Mouse (Mus musculus) C2C12 (cell line): ENCODE measurements around the gene Olfr215. TPM values are rescaled to one million over a fixed set of nuclear protein-coding genes. Genes with fewer than 3 reads are reported as not detected.
"Not testable (repeated sequence)": the region's sequence is repeated elsewhere in the genome, so short reads cannot be mapped to it uniquely, and the experiment has no call there.

Experiments used
- H3K27me3 ChIP-seq: one replicate; pipeline ENCODE4 v1.6.1; 2011; ENCODE audit not compliant: control insufficient read depth, insufficient read depth, insufficient read length
- H3K36me3 ChIP-seq: one replicate; pipeline ENCODE4 v1.6.1; 2011; ENCODE audit not compliant: control insufficient read depth, insufficient read depth
- H3K4me3 ChIP-seq: one replicate; pipeline ENCODE4 v1.5.1; 2011; ENCODE audit warnings: mild to moderate bottlenecking, control low read depth; ENCODE audit not compliant: poor library complexity, insufficient read depth, severe bottlenecking
- H3K79me2 ChIP-seq: one replicate; pipeline ENCODE4 v1.6.1; 2011; ENCODE audit not compliant: control insufficient read depth, insufficient read depth
- H3K79me3 ChIP-seq: one replicate; pipeline ENCODE4 v1.6.1; 2011; ENCODE audit warnings: low read depth, control low read depth
- H3ac ChIP-seq: one replicate; pipeline ENCODE3; 2011; ENCODE audit warnings: low read depth; ENCODE audit not compliant: control insufficient read depth, insufficient read length
- CEBPB ChIP-seq: IDR thresholded peaks from one replicate; pipeline ENCODE4 v1.6.1; 2011; ENCODE audit warnings: low read depth, mild to moderate bottlenecking, control low read depth, moderate library complexity
- CTCF ChIP-seq: IDR thresholded peaks from one replicate; pipeline ENCODE4 v1.5.1; 2011; ENCODE audit not compliant: control insufficient read depth, insufficient read depth, insufficient read length
- FOSL1 ChIP-seq: IDR thresholded peaks from one replicate; pipeline ENCODE4 v1.8.0; 2011; ENCODE audit warnings: mild to moderate bottlenecking, low read length; ENCODE audit not compliant: poor library complexity, insufficient read depth, severe bottlenecking
- MAX ChIP-seq: IDR thresholded peaks from one replicate; pipeline ENCODE4 v1.6.1; 2011; ENCODE audit warnings: mild to moderate bottlenecking, control low read depth
- MYOD1 ChIP-seq: IDR thresholded peaks from one replicate; pipeline ENCODE4 v1.6.1; 2011; ENCODE audit warnings: low read depth; ENCODE audit not compliant: control insufficient read depth, insufficient read length
- MYOG ChIP-seq: IDR thresholded peaks from one replicate; pipeline ENCODE4 v1.6.1; 2011; ENCODE audit not compliant: control insufficient read depth, insufficient read length; ENCODE audit errors: extremely low read depth
- USF1 ChIP-seq: IDR thresholded peaks from one replicate; pipeline ENCODE4 v1.6.1; 2011; ENCODE audit warnings: low read depth, mild to moderate bottlenecking, control low read depth, moderate library complexity
- long read RNA-seq, 2 experiments: library from polyadenylated mRNA; unstranded; transcript quantifications; one replicate each; pipeline ENCODE4 v2.0.0; 2019 to 2020
- polyA plus RNA-seq: library from polyadenylated mRNA; unstranded; fragments of >200 nt; fragmentation: generic; extraction: Trizol; gene quantifications from one replicate; pipeline ENCODE4 v1.2.1, GENCODE M21; 2012; ENCODE audit warnings: missing spikeins

Olfr215 gene
- 0.01 TPM for polyA plus RNA-seq
- long read RNA-seq, experiment 1 = 0 reads
- long read RNA-seq, experiment 2 = 0 reads

- TF ChIP-seq CEBPB = no peak
- TF ChIP-seq MYOD1 = no peak
- TF ChIP-seq FOSL1 = no peak
- no peak for TF ChIP-seq CTCF
- no peak for TF ChIP-seq MYOG
- TF ChIP-seq MAX = no peak
- TF ChIP-seq USF1 = no peak
- no peak within 1 kb of the TSS for H3ac ChIP-seq
- no peaks in the 10 kb centered on the region for H3K36me3 ChIP-seq
- H3K4me3 ChIP-seq = no peak within 1 kb of the TSS
- no peaks in the 10 kb centered on the region for H3K79me2 ChIP-seq
- no peaks in the 10 kb centered on the region for H3K79me3 ChIP-seq
- H3K27me3 ChIP-seq = peaks cover 12% of the 10 kb centered on the region
Observed at GRCm38 (mm10) chr6:116584095-116584494, at the start of gene Olfr215. Gene Olfr215 (minus strand): TSS chr6:116584195.

- Histone ChIP-seq H3K79me2 (no peaks in the 10 kb centered on the region), H3K27me3 (no peaks in the 10 kb centered on the region), H3K4me3 (no peak overlapping the region), H3K79me3 (no peaks in the 10 kb centered on the region), H3K36me3 (no peaks in the 10 kb centered on the region), H3ac (no peak overlapping the region)
- TF ChIP-seq MYOD1 = no peak
- no peak for TF ChIP-seq MYOG
- TF ChIP-seq USF1 = no peak
- TF ChIP-seq FOSL1 = no peak
- no peak for TF ChIP-seq CEBPB
- TF ChIP-seq MAX = no peak
- TF ChIP-seq CTCF = peak; percentile 16
Observed at GRCm38 (mm10) chr6:116632129-116632528, 48.1 kb upstream of the Olfr215 start.

- H3K79me2 ChIP-seq = no peaks in the 10 kb centered on the region
- no peaks in the 10 kb centered on the region for H3K79me3 ChIP-seq
- H3K27me3 ChIP-seq = no peaks in the 10 kb centered on the region
- no peaks in the 10 kb centered on the region for H3K36me3 ChIP-seq
- TF ChIP-seq MYOG = no peak
- no peak for TF ChIP-seq MAX
- TF ChIP-seq USF1 = no peak
- TF ChIP-seq CEBPB = no peak
- no peak for TF ChIP-seq CTCF
- no peak overlapping the region for H3ac ChIP-seq
- H3K4me3 ChIP-seq = no peak overlapping the region
Observed at GRCm38 (mm10) chr6:116629766-116630165, 45.8 kb upstream of the Olfr215 start.

- no peaks in the 10 kb centered on the region for H3K79me3 ChIP-seq
- H3K27me3 ChIP-seq = no peaks in the 10 kb centered on the region
- no peaks in the 10 kb centered on the region for H3K36me3 ChIP-seq
- H3K4me3 ChIP-seq = peak within 1 kb of the TSS; percentile 14
- TF ChIP-seq FOSL1 = no peak
- TF ChIP-seq USF1 = no peak
- no peak for TF ChIP-seq MYOD1
- TF ChIP-seq CEBPB = no peak
- TF ChIP-seq MYOG = no peak
- no peaks in the 10 kb centered on the region for H3K79me2 ChIP-seq
- H3ac ChIP-seq = peak within 1 kb of the TSS; percentile 63
Observed at GRCm38 (mm10) chr6:116628539-116629171, 44.7 kb upstream of the Olfr215 start, which contains the start of gene Zfp422. Gene Zfp422 (minus strand): TSS chr6:116628999.

- Histone ChIP-seq H3ac (no peak overlapping the region), H3K27me3 (no peaks in the 10 kb centered on the region), H3K36me3 (no peaks in the 10 kb centered on the region), H3K4me3 (no peak overlapping the region), H3K79me2 (no peaks in the 10 kb centered on the region), H3K79me3 (no peaks in the 10 kb centered on the region)
- no peak for TF ChIP-seq FOSL1
- TF ChIP-seq CEBPB = no peak
- TF ChIP-seq MYOD1 = no peak
- TF ChIP-seq CTCF = no peak
- no peak for TF ChIP-seq USF1
- no peak for TF ChIP-seq MYOG
- TF ChIP-seq MAX = no peak
Observed at GRCm38 (mm10) chr6:116628095-116628494, 44.1 kb upstream of the Olfr215 start.

GRCm38 (mm10) chr6:116626417-116626816 is 42.4 kb upstream of the Olfr215 start:
- not testable (repeated sequence) for H3K4me3 ChIP-seq, H3ac ChIP-seq, H3K79me2 ChIP-seq

More at GRCm38 (mm10) chr6:116626417-116626816, 42.4 kb upstream of the Olfr215 start:
- H3K79me3 ChIP-seq, H3K36me3 ChIP-seq, H3K27me3 ChIP-seq: not testable (repeated sequence)
